Mouse (Mus musculus): ENCODE measurements around the gene Tagap. TPM values are rescaled to one million over a fixed set of nuclear protein-coding genes. Genes with fewer than 3 reads are reported as not detected.
"Not testable (repeated sequence)": the region's sequence is repeated elsewhere in the genome, so short reads cannot be mapped to it uniquely, and the experiment has no call there.

The Tagap gene
- total and polyA plus RNA-seq, 3 experiments, result 14.2 to 20.9 (median 16.3) TPM

DNA sequence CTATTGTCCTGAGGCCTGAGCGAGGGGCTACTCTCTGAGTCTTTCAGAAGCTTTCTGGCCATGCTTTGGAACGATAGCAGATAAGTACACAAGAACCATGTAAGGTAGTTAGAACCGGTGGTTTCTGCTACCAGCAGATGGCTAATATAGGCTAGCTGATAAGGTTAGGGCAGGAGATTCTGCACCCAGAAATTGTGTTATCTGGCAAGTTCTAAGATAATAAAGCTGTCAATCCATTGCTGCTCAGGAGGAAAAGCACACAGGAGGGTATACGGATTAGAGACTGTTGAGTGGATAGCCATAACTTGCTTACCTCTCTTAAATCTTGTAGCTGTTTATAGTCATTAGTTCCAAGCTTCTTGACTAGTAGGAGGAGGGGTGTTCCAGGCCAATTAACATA, 37.5 kb downstream of the Tagap start:
- H3K27ac ChIP-seq (ENCODE audit: insufficient read depth, low read depth); H3K79me2 ChIP-seq (replicated peaks; ENCODE audit: control insufficient read depth, extremely low read depth, insufficient read depth, poor library complexity, severe bottlenecking); H3K4me3 ChIP-seq (replicated peaks in 1 of 3; ENCODE audit: low read depth in 2 of 3, low read length in 2 of 3, poor library complexity in 1 of 3); H3K9me3 ChIP-seq (replicated peaks; ENCODE audit: low read length); dilution Hi-C loops (cut with MboI; ENCODE audit: extremely low pct_ligation_motif_present, extremely low pct_unique_long_range_greater_than_20kb, low sequenced_read_pairs); H3K27me3 ChIP-seq (replicated peaks); H3K9ac ChIP-seq (ENCODE audit: insufficient read depth, low read depth); DNase-seq (ENCODE audit: extremely low read depth); in situ Hi-C loops (cut with MboI; ENCODE audit: low pct_ligation_motif_present, low pct_unique_long_range_greater_than_20kb, low sequenced_read_pairs); H3K4me1 ChIP-seq (ENCODE audit: control insufficient read depth in 1 of 2, insufficient read depth in 2 of 2); H3K4me2 ChIP-seq (ENCODE audit: insufficient read depth, low read depth, poor library complexity, severe bottlenecking); H3K36me3 ChIP-seq (replicated peaks in 1 of 2; ENCODE audit: control insufficient read depth in 1 of 2, insufficient read depth in 1 of 2, low read length in 1 of 2): not testable (repeated sequence)

DNA sequence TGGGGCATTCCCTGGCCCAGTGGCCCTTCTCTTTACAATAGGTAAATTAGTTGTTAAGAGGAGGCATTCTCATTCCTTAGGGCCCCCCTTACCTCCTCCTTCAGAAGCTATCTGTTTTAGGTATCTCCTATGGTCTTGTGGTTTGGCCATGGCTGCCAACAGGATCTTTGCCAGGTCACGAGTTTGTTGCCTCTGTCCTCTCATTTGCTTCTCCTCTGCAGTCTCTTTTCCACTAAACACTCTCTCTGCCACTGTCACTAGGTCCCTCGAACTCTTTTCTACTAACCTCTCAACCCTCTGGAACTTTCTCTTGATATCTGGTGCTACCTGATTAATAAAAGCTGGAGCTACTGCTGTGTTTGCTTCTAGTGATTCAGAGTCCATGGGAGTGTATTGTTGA, 38.6 kb downstream of the Tagap start:
- H3K27ac ChIP-seq (ENCODE audit: insufficient read depth, low read depth); in situ Hi-C loops (cut with MboI; ENCODE audit: low pct_ligation_motif_present, low pct_unique_long_range_greater_than_20kb, low sequenced_read_pairs); H3K4me2 ChIP-seq (ENCODE audit: insufficient read depth, low read depth, poor library complexity, severe bottlenecking); H3K27me3 ChIP-seq (replicated peaks); H3K4me3 ChIP-seq (replicated peaks in 1 of 3; ENCODE audit: low read depth in 2 of 3, low read length in 2 of 3, poor library complexity in 1 of 3); H3K9me3 ChIP-seq (replicated peaks; ENCODE audit: low read length); H3K9ac ChIP-seq (ENCODE audit: insufficient read depth, low read depth); H3K4me1 ChIP-seq (ENCODE audit: control insufficient read depth in 1 of 2, insufficient read depth in 2 of 2); dilution Hi-C loops (cut with MboI; ENCODE audit: extremely low pct_ligation_motif_present, extremely low pct_unique_long_range_greater_than_20kb, low sequenced_read_pairs); H3K36me3 ChIP-seq (replicated peaks in 1 of 2; ENCODE audit: control insufficient read depth in 1 of 2, insufficient read depth in 1 of 2, low read length in 1 of 2); DNase-seq (ENCODE audit: extremely low read depth); H3K79me2 ChIP-seq (replicated peaks; ENCODE audit: control insufficient read depth, extremely low read depth, insufficient read depth, poor library complexity, severe bottlenecking): not testable (repeated sequence)

DNA sequence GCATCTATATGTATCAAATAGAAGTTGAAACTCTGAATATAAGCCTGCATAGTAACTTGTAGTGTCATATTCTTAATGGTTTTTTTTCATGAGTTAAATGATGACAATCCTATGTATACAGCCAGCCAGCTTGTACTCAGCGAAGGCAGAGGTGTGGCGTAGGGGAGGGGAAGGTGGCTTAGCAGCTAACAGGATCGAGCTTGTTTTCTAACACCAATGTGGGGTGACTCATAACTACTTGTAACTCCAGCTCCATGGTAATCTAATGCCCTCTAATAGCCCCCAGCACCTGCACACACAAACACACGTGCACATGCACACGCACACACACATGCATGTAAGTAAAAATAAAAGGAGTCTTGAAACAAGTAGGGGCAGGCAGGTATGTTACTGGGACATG, 42.7 kb downstream of the Tagap start:
- H3K4me2 ChIP-seq (ENCODE audit: insufficient read depth, low read depth, poor library complexity, severe bottlenecking); H3K27me3 ChIP-seq (replicated peaks); H3K27ac ChIP-seq (ENCODE audit: insufficient read depth, low read depth); in situ Hi-C loops (cut with MboI; ENCODE audit: low pct_ligation_motif_present, low pct_unique_long_range_greater_than_20kb, low sequenced_read_pairs); H3K9ac ChIP-seq (ENCODE audit: insufficient read depth, low read depth); DNase-seq (ENCODE audit: extremely low read depth); H3K4me3 ChIP-seq (replicated peaks in 1 of 3; ENCODE audit: low read depth in 2 of 3, low read length in 2 of 3, poor library complexity in 1 of 3); dilution Hi-C loops (cut with MboI; ENCODE audit: extremely low pct_ligation_motif_present, extremely low pct_unique_long_range_greater_than_20kb, low sequenced_read_pairs); H3K9me3 ChIP-seq (replicated peaks; ENCODE audit: low read length); H3K4me1 ChIP-seq (ENCODE audit: control insufficient read depth in 1 of 2, insufficient read depth in 2 of 2); H3K36me3 ChIP-seq (replicated peaks in 1 of 2; ENCODE audit: control insufficient read depth in 1 of 2, insufficient read depth in 1 of 2, low read length in 1 of 2); H3K79me2 ChIP-seq (replicated peaks; ENCODE audit: control insufficient read depth, extremely low read depth, insufficient read depth, poor library complexity, severe bottlenecking): not testable (repeated sequence)

DNA sequence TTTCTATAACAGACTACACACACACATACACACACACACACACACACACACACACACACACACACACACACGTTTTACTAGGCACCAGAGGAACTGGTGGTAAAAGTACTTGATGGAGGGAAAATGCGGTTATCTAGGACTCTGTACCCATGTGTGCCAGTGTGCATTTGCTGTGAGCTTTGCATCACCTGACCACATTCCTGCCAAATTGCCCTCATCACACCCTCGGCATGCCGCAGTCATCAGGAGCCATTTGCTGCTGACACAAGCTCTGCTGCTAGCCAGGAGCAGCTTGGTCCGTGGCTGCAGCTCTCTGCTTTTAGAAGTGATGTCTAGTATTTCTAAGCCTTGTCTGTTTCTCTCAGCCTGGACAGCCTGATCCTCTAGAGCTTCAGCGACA, 44.0 kb downstream of the Tagap start:
- dilution Hi-C loops (cut with MboI; ENCODE audit: extremely low pct_ligation_motif_present, extremely low pct_unique_long_range_greater_than_20kb, low sequenced_read_pairs); H3K36me3 ChIP-seq (replicated peaks in 1 of 2; ENCODE audit: control insufficient read depth in 1 of 2, insufficient read depth in 1 of 2, low read length in 1 of 2); H3K4me3 ChIP-seq (replicated peaks in 1 of 3; ENCODE audit: low read depth in 2 of 3, low read length in 2 of 3, poor library complexity in 1 of 3); H3K27me3 ChIP-seq (replicated peaks); H3K9ac ChIP-seq (ENCODE audit: insufficient read depth, low read depth); H3K9me3 ChIP-seq (replicated peaks; ENCODE audit: low read length); DNase-seq (ENCODE audit: extremely low read depth); H3K27ac ChIP-seq (ENCODE audit: insufficient read depth, low read depth); H3K4me2 ChIP-seq (ENCODE audit: insufficient read depth, low read depth, poor library complexity, severe bottlenecking); in situ Hi-C loops (cut with MboI; ENCODE audit: low pct_ligation_motif_present, low pct_unique_long_range_greater_than_20kb, low sequenced_read_pairs); H3K4me1 ChIP-seq (ENCODE audit: control insufficient read depth in 1 of 2, insufficient read depth in 2 of 2); H3K79me2 ChIP-seq (replicated peaks; ENCODE audit: control insufficient read depth, extremely low read depth, insufficient read depth, poor library complexity, severe bottlenecking): not testable (repeated sequence)

DNA sequence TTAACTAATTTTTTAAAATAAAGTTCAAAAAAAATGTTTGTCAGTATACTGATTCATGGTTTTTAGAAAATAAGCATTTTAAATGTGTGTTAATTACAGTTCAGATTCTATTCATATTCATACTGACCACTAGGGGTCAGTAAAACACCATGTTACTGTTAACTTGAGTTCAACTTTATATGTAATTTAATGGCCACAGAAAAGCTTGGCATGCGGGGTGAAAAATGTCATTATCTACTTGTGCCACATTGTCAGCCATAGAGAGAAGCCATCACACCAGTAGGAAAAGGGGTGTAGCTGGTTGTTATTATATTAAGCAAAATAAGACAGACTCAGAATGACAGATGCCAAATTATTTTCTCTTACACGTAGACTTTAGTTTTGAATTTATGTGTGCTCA, 57.7 kb downstream of the Tagap start:
- not testable (repeated sequence) for H3K27ac ChIP-seq (ENCODE audit: insufficient read depth, low read depth)

More for the DNA sequence above, 57.7 kb downstream of the Tagap start:
- H3K9ac ChIP-seq (ENCODE audit: insufficient read depth, low read depth); H3K9me3 ChIP-seq (replicated peaks; ENCODE audit: low read length); H3K4me3 ChIP-seq (replicated peaks in 1 of 3; ENCODE audit: low read depth in 2 of 3, low read length in 2 of 3, poor library complexity in 1 of 3); H3K4me2 ChIP-seq (ENCODE audit: insufficient read depth, low read depth, poor library complexity, severe bottlenecking); H3K79me2 ChIP-seq (replicated peaks; ENCODE audit: control insufficient read depth, extremely low read depth, insufficient read depth, poor library complexity, severe bottlenecking); H3K27me3 ChIP-seq (replicated peaks); H3K36me3 ChIP-seq (replicated peaks in 1 of 2; ENCODE audit: control insufficient read depth in 1 of 2, insufficient read depth in 1 of 2, low read length in 1 of 2); dilution Hi-C loops (cut with MboI; ENCODE audit: extremely low pct_ligation_motif_present, extremely low pct_unique_long_range_greater_than_20kb, low sequenced_read_pairs); H3K4me1 ChIP-seq (ENCODE audit: control insufficient read depth in 1 of 2, insufficient read depth in 2 of 2); DNase-seq (ENCODE audit: extremely low read depth); in situ Hi-C loops (cut with MboI; ENCODE audit: low pct_ligation_motif_present, low pct_unique_long_range_greater_than_20kb, low sequenced_read_pairs): not testable (repeated sequence)

Other genes with a start within 250 kb of the Tagap start
- 0.17 and 0.25 TPM in 2 replicates for gene Fndc1, start 98.7 kb upstream of the Tagap start, total RNA-seq (2012; rRNA removed)
- gene Fndc1, start 98.7 kb upstream of the Tagap start, total RNA-seq (2014; rRNA removed), result 0.05 and 0.34 TPM in 2 replicates
- 0.14 TPM in 1 of 2 replicates, not detected in the other for gene Fndc1, start 98.7 kb upstream of the Tagap start, polyA plus RNA-seq (2012; ENCODE audit: insufficient read length, low read depth)
- gene Rsph3a, start 19.6 kb downstream of the Tagap start, total RNA-seq (2012; rRNA removed), result 15.2 and 23.7 TPM in 2 replicates
- gene Rsph3a, start 19.6 kb downstream of the Tagap start, total RNA-seq (2014; rRNA removed), result 8.2 and 9.9 TPM in 2 replicates
- 17.8 and 18.8 TPM in 2 replicates for gene Rsph3a, start 19.6 kb downstream of the Tagap start, polyA plus RNA-seq (2012; ENCODE audit: insufficient read length, low read depth)
- gene Gm49673, start 221.8 kb downstream of the Tagap start, total RNA-seq (2012; rRNA removed), result 0.17 TPM in 1 of 2 replicates, not detected in the other
- not detected in 2 replicates for gene Gm49673, start 221.8 kb downstream of the Tagap start, total RNA-seq (2014; rRNA removed)
- 0.10 TPM in 1 of 2 replicates, not detected in the other for gene Gm49673, start 221.8 kb downstream of the Tagap start, polyA plus RNA-seq (2012; ENCODE audit: insufficient read length, low read depth)
- 33.0 and 53.2 TPM in 2 replicates for gene Rnaset2a, start 222.1 kb downstream of the Tagap start, total RNA-seq (2012; rRNA removed)
- gene Rnaset2a, start 222.1 kb downstream of the Tagap start, total RNA-seq (2014; rRNA removed), result 22.1 and 23.5 TPM in 2 replicates
- 15.0 and 17.0 TPM in 2 replicates for gene Rnaset2a, start 222.1 kb downstream of the Tagap start, polyA plus RNA-seq (2012; ENCODE audit: insufficient read length, low read depth)
- 29.8 and 34.7 TPM in 2 replicates for gene Fgfr1op, start 239.5 kb downstream of the Tagap start, total RNA-seq (2012; rRNA removed)
- gene Fgfr1op, start 239.5 kb downstream of the Tagap start, total RNA-seq (2014; rRNA removed), result 56.3 and 60.7 TPM in 2 replicates
- 46.9 and 55.3 TPM in 2 replicates for gene Fgfr1op, start 239.5 kb downstream of the Tagap start, polyA plus RNA-seq (2012; ENCODE audit: insufficient read length, low read depth)